Mouse (Mus musculus) embryonic stem cell, embryonic (primary cell): Measurements from ENCODE around the gene Myrip.

ENCODE experiments used
- CTCF ChIA-PET, 4 experiments: fragments of 300-600 bp in 2 of 4; fragments of 350-600 bp in 2 of 4; sonication (Branson Sonifier 250); formaldehyde crosslinking; loops; one replicate each; lab custom pipeline; 2022; ENCODE audit warnings: inconsistent platforms in 2 of 4; lab: Charles Lee
- POLR2A ChIA-PET, 4 experiments: fragments of 300-600 bp in 2 of 4; fragments of 350-600 bp in 2 of 4; sonication (Branson Sonifier 250); formaldehyde crosslinking; loops; one replicate each; lab custom pipeline; 2022; ENCODE audit warnings: antibody characterized with exemption in 4 of 4, inconsistent platforms in 1 of 4; lab: Charles Lee

Gene Myrip

DNA sequence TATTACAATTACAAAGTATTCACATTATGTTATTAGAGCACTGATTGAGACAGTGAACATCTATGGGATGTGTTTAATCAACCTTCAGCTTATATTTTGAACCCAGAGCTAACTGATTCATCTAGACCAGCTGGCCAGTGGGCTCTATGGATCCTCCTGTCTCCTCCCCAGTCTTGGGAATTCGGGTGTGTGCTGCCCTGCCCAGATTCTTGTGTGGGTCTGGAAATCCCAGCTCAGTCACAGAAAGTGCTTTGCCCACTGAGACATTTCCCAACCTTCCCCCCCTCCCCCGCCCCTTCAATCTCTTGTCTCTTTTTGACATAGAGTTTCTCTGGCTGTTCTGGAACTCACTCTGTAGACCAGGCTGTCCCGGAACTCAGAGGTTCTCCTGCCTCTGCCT lies 217.6 kb downstream of the Myrip start:
- ChIA-PET POLR2A (interaction anchor here in 3 of 4 experiments (0.7 to 3.6 kb wide), 14 partner anchors 10 to 392 kb away, joined by 3 to 44 read pairs (median 3); partner anchors contain the start of genes Rpl14 (in 2 of the 3), Eif1b (in 1 of the 3), Entpd3 (in 1 of the 3) and Rpsa (in 1 of the 3)), CTCF (interaction anchor here (0.6 to 5.1 kb wide), 21 partner anchors 10 to 853 kb away, joined by 3 to 33 read pairs (median 4); partner anchors contain the start of gene Rpl14 (in 2 of the 4))

DNA sequence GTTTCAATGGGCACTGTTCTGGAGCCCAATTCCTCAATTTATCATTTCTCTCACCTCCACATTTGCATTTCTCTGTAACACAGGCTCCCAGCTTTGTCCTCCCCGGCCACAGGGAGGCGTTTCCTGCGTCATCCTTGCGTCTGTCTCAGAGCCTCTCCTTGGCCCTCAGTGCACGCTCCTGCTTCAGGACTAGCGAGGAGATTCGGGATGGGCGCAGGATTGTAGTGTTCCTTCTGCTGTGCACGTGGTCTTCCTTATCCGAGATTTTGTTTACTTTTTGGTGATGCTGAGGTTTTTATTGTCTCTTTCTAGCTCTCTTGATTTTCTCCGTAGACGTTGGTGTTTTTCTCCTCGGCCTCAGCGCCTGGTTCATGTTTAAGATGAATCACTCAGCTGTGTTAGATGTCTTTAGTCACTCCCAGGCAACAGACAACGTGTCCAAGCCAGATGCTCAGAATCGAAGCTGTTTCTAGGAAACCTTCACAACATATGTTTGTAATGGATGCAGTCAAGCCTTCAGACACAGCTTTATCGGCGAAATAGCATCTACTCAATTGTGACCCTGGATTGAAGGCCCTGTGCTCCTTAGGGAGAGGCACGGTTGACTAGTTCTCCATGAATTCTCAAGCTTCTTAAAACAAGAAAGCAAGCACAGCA lies 218.3 kb downstream of the Myrip start:
- ChIA-PET CTCF (interaction anchor here (0.5 to 5.1 kb wide), 24 partner anchors 9 to 1239 kb away, joined by 3 to 33 read pairs (median 4); partner anchors contain the start of genes Rpl14 (in 2 of the 4) and Zfp651 (in 1 of the 4)), POLR2A (interaction anchor here in 3 of 4 experiments (0.7 to 3.6 kb wide), 13 partner anchors 9 to 392 kb away, joined by 3 to 44 read pairs (median 3); partner anchors contain the start of genes Rpl14 (in 2 of the 3), Eif1b (in 1 of the 3), Entpd3 (in 1 of the 3) and Rpsa (in 1 of the 3))

DNA sequence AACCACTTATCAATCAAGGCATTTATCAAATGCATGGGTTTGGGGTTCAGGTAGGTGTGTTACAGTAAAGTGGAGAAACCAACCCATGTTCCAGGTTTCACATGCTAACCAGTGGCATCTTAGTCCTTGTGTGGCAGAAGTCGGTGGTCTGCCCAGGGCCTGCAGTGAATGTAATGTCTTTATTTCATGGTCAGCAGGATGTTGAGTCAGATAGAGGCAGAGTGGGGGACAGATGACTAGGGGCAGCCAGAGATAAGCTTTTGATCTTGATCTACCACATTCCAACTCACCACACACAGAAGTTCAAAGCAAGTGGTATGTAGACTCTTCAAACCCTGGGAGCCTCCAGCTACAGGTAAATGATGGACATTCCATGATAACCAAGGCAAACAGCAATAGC lies 219.8 kb downstream of the Myrip start:
- POLR2A ChIA-PET = interaction anchor here in 1 of 4 experiments (3.6 kb wide), 1 partner anchor 50 kb away, joined by 44 read pairs; the partner anchor contains the start of gene Rpl14
- CTCF ChIA-PET = no interaction called here
